Mouse (Mus musculus) layer of hippocampus, adult 8-10 months (tissue): Measurements from ENCODE around the gene Idnk. TPM values are rescaled to one million over a fixed set of nuclear protein-coding genes. Genes with fewer than 3 reads are reported as not detected.

Experiments used
- DNase-seq, 2 experiments: peaks; one replicate each; pipeline ENCODE4 v3.0.0; 2022; ENCODE audit warnings: low spot score in 2 of 2
- total RNA-seq, 4 experiments: library from RNA; stranded (reverse); gene quantifications; 2 replicates each; pipeline ENCODE4 v1.2.4; 2022

Gene Idnk
- 10 to 100 TPM; 29.5 to 39.2 (median 33.4) TPM for total RNA-seq

- peak; percentile 68 to 71 for DNase-seq
Observed at GRCm38 (mm10) chr13:58157447-58158098, at the start of gene Idnk. Gene Idnk, plus strand, starts transcription at chr13:58157649.

DNA sequence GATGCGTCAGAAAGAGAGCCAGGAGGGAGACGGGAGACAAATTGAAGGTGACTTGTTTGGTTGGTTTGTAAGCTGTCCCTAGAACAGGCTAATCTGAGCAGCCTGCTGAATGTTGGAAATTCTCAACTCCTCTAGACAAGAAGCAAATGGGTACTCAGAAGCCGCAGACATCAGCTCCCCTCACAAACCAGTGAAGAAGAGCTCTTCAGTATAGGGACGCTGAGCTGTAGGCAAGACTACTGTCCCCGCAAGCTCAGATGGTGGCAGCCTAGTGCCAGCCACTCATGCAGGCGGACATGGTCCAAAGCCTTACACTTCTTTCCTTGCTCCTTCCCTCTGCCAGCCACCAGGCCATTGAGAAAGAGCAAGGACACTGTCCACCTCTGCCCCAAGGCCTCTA lies 46.1 kb upstream of the Idnk start:
- DNase-seq: peak in 1 of 2 experiments; percentile 19

DNA sequence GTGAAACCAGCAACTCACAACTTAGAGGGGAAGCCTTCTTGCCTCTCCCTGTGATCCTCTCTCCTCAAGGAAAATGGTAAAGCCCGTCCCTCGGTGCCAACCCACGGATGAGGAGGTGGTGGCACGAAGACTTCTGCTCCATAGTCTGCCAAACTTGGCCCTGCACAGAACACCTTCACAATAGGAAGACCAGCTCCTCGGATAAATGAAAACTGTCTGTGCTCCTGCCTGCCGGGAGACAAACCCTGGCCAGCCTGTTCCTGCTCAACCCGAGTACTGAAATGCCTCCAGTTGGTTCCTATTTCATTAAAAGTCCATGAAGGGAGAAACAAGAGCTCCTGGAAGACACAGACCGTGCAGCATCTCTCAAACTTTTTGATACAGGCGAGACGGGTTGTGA lies 45.3 kb upstream of the Idnk start:
- DNase-seq: peak in 1 of 2 experiments; percentile 36

- peak in 1 of 2 experiments; percentile 16 for DNase-seq
Observed at GRCm38 (mm10) chr13:58112601-58113041, 44.8 kb upstream of the Idnk start.

GRCm38 (mm10) chr13:58113061-58113900 lies 44.2 kb upstream of the Idnk start, which contains the start of gene Klhl3:
Gene Klhl3, minus strand, starts transcription at chr13:58113592.
- peak; percentile 72 to 79 for DNase-seq

DNA sequence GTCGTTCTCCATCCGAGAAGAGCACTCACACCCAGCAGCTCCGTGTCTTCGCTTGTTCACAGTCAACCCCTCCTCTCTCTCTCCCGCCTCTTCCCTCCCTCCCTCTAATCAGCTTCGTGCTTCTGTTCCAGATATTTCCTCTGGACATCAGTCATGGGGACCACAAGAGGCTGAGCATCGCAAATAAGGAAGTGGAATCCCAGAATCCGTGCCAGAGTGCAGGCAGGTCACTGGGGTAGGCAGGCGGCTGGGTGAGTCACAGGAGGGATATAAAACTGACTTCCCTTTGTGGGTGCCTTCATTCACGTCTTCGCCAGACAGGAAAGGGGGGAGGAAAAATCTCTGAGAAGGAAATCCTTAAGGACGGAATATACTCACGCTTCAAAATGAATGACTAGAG lies 42.2 kb upstream of the Idnk start:
- DNase-seq: no peak

DNA sequence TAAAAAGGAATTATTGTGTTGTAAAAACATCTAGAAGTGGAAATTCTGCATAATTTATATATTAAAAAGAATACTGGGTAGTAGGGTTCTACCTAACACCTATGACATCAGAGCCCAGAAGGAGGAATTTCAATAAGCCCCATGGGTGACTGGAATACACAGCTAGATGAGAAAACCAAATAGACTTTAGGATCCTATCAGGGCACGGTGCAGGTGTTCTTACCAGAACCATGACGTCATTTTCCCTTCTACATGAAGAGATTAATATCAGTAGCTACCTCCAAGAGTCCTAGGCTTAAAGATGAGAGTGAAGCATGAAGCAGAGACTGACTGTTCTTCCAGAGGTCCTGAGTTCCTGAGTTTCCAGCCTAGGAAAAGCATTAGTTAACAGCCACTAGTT lies 40.6 kb upstream of the Idnk start:
- DNase-seq: no peak

GRCm38 (mm10) chr13:58117318-58118017 lies 40.0 kb upstream of the Idnk start:
- no peak for DNase-seq

DNA sequence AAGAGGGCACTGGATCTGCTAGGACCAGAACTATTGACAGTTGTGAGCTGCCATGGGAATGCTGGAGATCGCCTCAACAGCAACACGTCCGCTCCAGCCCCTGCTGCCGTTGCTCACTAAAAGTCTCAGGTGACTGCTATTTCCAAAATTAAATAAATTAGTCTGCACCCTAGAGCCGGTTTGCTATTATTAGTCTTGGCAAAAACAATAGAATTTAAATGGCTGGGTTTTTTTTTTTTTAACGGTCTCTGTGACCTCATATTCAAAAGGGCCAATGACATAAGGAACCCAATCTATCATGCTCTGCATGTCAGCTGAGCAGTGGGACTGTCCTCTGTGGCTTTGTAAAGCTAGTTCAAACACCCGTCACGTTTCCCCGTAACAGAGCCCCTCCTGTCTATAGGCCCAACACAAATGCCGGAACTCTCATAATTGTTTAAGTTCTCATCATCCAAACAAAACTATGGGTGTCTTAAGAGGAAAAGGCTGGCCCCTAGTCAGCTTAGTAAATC lies 34.6 kb upstream of the Idnk start:
- DNase-seq: no peak

DNA sequence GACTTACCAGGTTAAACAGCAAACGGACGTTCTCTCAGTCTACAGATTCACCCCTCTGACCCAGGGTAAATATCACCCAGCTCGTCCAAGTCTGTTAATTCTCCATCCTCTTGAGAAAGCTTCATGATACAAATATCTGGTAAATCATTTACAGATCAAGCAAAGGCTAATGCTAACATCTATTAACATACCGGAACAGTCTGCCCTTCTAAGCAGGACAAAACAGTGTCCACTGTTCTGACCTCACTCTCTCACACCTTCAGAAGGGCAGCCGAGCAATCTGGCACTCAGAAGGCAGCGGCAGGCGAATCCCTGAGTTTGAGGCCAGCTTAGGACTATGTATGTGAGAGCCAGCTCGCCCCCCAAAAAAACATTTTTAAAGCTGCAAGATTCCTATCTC lies 34.1 kb upstream of the Idnk start:
- no peak for DNase-seq

GRCm38 (mm10) chr13:58124278-58124677 lies 33.2 kb upstream of the Idnk start:
- no peak for DNase-seq

DNA sequence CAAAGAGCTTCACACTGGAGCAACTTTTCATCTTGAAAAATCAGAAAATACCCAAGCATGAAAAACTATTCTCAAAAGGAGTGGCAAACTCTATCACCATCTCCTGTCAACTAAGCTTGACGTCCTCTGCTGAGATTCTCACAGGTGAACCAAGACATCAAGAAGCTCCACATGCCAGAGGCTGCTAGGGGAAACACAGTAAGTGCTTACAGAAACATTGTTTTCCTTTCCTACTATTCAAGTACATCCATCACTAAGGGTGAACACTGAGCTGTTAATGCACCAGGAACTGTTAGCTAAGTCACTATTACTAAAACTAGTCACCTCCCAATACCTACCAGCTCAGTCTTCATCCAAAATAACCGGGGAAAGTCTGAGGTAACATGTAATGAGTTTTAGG lies 32.5 kb upstream of the Idnk start:
- DNase-seq: no peak

DNA sequence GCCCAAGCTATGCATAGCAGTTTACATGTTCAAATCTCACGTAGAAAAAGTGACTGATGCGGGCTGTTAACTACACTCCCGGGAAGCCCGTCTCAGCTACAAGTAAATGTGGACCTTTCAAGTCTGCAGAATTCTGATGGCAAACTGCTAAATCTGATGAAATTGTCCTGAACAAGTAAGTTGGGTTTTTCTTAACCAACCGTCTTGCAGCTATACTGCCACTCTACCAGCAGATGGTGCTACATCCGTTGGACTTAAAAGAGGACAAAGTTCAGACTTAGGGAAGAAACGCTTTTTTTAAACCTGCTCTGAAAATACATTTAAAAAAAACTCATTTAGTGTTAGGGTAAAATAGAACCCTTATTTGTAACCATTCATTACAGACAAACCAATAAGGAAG lies 31.3 kb upstream of the Idnk start:
- peak in 1 of 2 experiments; percentile 19 for DNase-seq

DNA sequence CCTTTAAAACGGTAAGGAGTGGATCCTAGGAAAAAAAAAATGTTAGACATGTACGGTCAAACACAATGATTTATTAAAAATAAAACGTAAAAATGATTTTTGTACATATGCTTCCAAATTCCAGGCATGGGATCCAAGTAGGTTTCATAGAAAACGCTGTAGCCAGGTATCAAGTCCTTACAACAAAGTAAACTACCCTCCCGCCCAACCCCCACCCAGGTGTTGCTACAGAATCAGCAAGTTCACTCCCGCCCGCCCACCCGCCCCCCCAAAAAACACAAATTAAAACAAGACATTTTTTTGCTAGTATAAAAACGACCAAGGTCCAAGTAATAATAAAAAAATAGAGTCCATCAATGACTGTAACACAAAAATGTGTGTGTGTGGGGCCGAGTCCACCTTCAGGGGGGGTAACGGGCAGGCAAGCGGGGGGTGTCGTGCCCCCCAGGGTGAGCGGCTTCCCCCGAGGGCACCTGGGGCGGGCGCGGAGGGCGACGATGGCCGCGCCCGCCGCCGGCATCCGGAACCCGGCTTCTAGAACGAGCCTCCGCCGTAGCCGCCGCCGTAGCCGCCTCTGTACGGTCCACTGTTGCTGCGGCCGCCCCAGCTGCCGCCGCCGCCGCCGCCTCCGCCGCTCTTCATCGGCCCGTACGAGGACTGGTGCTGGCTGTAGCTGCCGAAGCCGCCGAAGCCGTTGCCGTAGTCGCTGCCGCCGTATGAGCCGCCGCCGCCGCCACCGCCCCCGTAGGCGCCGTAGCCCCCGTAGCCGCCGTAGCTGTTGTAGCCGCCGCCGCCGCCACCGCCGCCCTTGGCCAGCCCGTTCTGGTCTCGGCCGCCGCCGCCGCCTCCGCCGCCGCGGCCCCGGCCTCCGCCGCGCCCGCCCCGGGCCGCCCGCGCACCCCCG lies 30.3 kb upstream of the Idnk start:
- DNase-seq: no peak

- DNase-seq: peak; percentile 57 to 70
Observed at GRCm38 (mm10) chr13:58127766-58128361, 29.6 kb upstream of the Idnk start.

DNA sequence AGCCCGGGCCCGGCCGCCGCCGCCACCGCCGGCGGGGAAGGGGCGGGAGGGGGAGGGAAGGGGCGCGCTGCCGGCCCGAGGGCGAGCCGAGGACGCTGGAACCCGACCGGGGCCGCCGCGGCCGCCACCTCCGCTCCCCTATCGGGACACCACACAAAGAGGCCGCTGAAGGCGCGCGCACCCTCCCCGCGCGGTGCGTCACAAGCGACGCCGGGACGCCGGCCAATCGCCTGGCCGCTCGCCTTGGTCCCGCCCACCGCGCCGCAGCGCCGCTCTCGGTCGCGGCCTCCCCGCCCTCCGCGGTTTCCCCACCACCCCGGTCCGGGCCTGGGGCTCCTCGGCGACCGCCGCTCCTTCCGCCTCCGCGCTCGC lies 29.1 kb upstream of the Idnk start, which contains the start of gene Hnrnpa0:
TSS of gene Hnrnpa0 (minus strand) at position 161 of the 372 bp plus-strand sequence.
- peak; percentile 83 to 92 for DNase-seq

GRCm38 (mm10) chr13:58128768-58129671 lies 28.4 kb upstream of the Idnk start:
- peak; percentile 93 to 95 for DNase-seq

DNA sequence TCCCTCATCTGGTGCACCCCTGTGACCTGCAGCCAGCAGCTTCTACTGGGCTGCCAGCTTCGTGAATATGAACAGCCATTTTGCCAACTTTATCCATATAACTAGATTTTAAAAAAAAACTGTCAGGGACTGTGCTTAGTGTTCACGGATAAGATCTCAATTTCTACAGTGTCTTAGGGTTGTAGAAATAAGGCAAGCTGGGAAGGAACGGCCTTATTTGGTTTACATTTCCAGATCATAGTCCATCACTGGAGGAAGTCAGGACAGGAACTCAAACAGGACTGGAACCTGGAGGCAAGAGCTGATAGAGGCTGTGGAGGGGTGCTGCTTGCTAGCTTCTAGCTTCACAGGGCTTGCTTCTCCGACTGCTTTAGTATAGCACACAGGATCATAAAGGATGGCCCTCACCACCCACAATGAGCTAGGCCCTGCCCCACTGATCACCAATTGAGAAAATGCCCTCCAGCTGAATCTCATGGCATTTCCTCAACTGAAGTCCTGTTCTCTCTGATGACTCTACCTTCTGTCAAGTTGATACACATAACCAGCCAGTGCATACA lies 27.7 kb upstream of the Idnk start:
- no peak for DNase-seq

DNA sequence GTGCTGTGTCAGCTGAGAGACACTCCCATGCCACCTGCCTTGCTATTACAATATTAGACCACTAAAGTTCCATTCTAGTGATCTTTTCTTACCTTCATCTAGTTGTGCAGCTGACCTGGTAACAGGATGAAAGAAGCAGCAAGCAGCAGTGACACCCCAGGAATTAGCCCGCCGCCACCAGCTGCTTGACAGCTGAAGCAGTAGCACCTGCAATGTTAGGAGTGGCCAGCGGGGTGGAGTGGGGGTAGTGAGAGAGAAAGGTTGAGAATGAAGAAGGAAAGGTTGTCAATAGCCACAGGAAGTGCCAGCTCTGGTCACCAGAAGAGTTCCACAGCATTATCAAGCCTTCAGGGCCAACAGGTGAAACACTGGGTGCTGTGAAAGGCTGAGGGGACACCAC lies 25.8 kb upstream of the Idnk start:
- DNase-seq: no peak
